Mouse (Mus musculus) CD4-positive helper T cell, adult 2 months (primary cell): ENCODE results near the gene Shank3.
A peak's percentile ranks its signal among the peaks of the same experiment; 100 is the strongest.

Experiments
- DNase-seq: peaks from one replicate; pipeline ENCODE4 v3.0.0-alpha.2; 2012; ENCODE audit warnings: low read depth, missing footprints, low spot score

Gene Shank3

DNA sequence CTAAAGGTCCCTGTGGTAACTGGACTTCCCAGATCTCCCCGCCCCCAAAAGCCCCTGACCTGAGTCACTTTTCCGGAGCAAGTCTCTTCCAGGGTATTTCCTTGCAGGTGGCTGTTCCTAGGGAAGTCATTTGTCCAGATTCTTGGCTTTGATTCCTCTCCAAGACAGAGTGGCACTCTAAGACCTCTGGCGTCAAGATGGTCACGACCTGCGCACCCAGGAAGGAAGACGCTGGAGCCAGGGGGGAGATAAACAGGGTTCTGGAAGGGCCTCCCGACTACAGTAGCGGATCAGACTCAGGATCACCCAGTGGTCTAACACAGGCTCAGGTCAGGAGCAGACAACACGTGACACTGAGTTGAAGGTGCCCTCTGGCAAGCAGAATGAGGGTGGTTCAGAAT is 22.3 kb upstream of the Shank3 start, which contains the start of gene Arsa:
Arsa (minus strand) TSS at position 335 of the 401 bp plus-strand sequence.
- no peak for DNase-seq

DNA sequence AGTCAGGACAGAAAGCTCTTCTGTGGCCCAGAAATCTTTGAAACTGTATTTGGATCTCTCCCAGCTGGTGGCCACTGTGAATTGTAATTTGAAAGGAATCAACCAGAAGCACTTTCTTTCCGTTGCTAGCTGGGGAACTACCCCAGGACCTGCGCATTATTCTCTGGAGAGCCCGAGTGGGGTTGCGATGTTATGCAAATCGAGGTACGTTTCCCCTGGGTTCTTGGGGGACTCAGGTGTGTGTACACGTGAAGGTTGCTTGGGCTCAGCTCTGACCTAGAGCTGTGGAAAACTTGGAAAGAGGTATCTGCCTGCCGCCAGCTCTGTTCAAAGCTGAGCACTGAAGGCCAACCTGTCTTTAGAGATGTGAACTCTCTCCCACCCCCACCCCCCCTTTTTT is 21.6 kb upstream of the Shank3 start:
- no peak for DNase-seq

DNA sequence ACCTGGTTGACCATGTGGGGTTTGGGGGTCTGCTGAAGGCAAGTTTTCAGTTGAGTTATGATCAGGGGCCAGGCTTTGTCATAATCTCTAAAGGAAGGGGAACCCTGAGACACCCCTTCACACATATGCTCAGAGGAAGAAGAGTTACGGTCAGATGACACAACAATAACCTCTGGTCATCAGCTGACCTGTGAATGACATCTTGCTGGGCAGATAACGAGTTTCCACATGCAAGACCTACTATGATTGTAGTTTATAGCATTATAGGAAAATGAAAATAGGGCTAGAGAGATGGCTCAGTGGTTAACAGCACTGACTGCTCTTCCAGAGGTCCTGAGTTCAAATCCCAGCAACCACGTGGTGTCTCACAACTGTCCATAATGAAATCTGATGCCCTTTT is 20.8 kb upstream of the Shank3 start:
- no peak for DNase-seq

DNA sequence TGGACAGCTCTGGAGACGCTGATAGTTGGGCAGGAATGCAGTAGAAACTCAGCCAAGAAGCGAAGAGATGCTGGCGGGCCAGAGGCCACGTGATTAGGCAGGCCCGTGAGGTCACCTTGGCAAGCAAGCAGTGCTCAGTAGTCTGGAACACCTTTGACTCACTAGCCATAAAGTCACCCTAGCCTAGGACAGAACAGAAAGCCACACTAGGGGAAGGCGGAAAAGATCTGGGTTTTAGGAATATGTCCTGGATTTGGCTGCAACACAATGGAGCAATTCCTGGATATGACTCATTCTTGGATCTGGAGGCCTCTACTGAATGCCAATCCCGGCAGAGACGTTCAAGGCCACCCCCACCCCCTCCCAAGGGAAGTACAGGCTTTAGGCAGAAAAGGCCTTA is 18.8 kb upstream of the Shank3 start:
- DNase-seq, result no peak

DNA sequence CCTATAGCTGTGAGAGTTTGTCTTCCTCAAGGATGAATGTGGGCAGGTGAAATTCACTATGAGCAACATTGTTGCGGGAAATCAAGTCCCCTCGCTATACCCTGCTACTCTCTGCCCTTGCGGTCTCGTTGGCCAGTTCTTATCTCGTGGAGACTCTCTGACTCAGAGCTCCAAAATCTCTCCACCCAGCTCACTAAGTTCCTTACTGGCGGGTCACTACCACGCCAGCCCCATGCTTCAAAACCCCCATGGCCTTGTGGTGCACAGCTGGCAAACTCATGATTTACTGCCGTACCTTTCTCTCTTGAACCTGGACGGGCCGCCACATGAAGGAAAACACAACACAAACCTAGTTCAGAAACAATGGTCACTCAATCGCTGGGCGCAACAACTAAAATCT is 11.2 kb upstream of the Shank3 start:
- DNase-seq, result no peak

DNA sequence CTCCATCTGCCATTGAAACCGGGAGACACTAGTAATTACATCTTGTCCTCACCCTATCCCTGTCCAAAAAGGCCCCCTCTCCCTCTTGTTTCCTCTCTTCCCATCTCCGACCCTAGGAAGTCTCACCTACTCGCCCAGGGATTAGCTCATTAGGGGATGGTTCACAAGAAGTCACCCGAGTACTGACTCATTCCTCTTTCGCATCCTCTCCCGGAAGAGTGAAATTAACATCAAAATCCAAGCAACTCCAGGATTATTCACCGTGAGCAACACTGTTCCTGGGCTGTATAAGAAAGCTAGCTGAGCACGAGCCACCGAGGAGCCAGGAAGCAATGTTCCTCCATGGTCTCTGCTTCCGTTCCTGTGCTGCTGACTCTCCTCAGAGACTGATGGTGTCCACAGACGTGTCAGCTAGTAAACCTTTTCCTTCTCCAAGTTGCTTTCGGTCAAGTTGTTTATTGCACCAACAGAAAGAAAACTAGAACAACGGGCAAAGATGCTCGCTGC is 10.8 kb upstream of the Shank3 start:
- no peak for DNase-seq

DNA sequence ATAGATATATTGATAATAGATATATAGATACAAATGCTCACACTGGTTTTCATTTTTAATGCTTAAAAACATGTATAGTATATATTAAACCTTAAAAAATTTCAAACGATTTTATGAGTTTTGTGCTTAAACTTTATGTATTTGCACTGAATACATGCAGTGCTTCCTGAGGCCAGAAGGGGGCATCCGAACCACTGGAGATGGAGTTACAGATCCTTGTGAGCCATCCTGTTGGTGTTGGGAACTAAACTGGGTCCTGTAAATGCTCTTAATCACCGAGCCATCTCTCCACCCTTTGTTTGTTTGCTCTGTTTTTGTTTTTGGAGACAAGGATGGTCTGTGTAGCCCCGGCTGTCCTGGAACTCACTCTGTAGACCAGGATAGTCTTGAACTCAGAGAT is 4.5 kb upstream of the Shank3 start:
- DNase-seq, result no peak

DNA sequence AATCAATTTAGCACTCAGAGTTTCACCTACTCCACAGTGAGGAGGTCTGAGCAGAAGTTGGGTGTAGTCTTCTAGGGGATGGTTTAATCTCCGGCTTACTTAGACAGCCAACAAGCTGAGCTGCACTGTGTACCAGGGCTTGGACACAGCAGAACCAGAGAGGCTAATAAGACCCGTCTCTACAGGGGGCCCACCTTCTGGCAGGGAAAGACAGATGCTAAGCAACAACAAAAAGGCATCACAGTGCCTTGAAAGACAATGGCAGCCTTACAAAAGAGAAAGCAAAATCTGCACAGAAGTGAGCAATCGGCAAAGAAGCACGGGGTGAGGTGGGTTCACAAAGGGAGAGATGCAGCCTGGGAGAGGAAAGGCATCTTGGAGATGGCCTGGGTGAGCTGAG is 3.3 kb upstream of the Shank3 start:
- DNase-seq, result no peak

DNA sequence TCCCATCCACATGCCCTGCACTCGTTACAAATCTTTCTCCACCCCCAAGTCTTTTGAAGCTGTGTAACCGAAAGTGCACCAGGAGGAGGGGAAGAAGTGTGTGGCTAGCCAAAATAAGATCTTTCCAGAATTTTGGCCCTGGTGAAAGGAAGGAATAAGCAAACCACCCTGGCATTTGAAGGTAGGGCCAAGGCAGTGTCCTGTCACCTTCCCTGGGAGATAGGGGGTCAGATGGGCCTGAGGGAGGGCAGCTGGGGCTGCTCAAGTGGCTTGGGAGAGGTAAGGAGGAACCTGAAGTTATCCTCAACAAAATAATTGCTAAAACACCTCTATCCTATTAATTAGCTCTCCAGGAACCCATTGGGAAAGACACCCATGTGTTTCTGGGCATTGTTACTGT is 2.6 kb upstream of the Shank3 start:
- no peak for DNase-seq

DNA sequence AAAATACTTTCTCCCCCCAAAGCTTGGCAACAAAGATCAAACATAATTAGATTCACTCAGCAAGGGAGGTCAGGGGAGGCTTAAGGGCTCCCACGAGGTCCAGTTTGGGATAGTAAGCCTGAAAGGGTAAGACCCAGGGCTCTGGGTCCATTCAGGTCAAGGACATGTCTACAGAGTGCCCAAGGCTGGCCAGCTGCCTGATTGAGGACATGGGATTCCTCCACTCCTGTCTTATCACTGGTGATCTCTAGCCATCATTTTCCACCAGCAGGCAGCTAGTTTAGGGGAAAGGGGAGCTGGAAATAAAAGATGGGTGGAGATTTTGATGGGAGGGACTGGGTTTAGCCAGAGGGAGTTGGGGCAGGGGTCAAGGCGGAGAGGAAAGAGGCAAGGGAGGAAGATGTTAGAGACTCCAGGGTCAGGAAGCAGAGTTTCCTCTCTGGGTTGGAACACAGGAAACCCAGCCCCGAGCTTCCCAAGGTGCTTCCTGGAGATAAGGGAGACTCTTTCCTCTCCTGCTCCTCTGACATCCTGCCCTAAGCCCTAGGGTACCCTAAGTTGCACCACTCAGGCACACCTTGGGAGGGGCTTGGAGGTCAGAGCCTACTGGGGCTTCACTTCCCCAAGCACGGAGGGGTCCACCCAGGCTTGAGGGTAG is 1.9 kb upstream of the Shank3 start:
- DNase-seq, result no peak

DNA sequence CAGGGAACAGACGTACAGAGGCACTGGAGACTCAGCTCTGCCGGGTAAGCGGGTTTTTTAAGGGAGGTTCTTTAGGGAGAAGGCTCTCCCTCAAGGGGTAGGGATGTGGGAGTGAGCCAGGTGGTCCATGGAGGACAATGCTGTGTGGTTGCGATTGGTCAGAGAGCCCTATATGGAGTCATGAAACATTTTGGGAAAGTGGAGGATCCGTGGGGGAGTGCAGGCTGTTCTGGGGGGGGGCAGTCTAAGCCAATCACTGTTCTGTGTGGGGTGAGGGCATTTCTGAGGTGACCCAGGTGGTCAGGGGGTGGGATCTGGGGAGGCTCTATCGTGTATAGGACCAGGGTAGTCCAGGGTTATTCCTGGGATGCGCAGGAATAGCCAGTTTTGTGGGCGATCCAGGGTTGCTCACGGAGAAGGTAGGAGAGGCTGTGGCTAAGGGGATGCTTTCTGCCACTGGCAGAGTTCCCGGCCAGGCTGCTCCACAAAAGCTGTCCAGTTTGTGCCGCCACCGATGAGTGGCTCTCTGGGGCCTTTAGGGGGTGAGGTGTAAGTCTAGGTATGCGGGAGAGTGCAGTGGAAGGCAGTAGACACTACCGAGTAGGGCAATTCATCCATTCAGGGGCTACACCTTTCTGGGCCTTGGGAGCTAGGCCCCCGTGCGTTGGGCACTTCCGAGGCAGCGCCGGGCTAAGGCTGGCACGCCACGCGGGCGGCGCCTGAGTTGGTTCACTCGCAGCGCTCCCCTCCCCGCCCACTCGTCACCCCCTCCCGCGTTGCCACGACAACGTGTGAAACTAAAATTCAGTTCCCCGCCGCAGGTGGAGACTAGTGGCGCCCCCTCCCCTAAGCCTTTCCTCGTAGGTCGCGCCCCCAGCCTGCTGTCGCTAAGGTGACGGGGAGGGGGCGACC is 1.1 kb upstream of the Shank3 start:
- DNase-seq, result peak; percentile 68

DNA sequence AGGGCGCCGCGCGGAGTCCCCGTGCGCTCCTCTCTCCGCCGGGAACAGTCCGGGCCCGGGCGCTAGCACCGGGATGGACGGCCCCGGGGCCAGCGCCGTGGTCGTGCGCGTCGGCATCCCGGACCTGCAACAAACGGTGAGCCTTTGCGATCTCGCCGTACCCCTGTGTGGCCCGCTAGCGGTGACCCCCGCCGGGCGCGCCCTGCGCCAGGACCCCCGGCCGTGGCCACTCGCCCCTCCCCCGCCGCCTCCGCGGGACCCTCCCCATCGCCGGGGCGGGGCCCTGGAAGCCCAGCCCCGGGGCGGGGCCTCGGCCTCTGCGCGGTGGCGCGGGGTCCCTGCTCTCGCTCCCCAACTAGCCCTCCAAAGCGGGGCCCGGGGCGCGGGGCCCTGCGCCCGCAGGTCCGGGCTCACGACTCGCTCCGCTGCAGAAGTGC is 379 bp downstream of the Shank3 start:
- DNase-seq, result peak; percentile 10

DNA sequence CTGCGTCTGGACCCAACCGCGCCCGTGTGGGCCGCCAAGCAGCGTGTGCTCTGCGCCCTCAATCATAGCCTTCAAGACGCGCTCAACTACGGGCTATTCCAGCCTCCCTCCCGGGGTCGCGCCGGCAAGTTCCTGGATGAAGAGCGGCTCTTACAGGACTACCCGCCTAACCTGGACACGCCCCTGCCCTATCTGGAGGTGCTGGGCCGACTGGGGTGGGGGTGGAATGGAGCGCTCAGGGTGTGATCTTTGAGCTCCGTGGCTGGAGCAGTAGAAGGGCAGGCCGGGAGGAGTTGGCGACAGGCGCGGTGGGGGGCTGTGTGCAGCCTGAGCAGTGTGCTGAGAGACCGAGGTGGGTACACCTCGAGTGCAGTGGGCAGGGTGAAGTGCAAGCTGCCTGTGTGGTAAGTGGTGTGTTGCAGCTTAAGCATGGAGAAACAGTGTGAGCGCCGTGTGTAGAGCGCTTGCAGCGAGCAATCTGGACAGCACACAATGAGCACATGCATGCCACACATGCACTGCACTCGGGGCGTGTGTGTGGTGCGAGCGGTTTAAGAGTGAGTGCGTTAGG is 883 bp downstream of the Shank3 start:
- no peak for DNase-seq

DNA sequence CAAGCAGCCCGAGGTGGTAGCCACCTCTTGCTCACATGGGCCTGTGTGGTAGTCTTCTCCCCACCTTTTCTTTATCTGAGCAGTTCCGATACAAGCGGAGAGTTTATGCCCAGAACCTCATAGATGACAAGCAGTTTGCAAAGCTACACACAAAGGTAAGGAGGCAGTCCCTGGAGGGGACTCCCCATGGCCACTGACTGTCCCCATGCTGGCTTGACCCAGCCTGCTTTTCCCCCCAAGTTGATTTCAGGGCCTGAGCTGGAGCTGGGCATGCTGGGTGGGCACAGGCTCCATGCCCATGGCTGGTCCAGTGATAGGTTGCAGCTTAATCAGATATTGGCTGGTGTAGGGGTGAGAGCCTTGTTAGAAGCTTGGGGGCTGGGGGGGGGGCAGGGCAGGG is 1.9 kb downstream of the Shank3 start:
- no peak for DNase-seq

DNA sequence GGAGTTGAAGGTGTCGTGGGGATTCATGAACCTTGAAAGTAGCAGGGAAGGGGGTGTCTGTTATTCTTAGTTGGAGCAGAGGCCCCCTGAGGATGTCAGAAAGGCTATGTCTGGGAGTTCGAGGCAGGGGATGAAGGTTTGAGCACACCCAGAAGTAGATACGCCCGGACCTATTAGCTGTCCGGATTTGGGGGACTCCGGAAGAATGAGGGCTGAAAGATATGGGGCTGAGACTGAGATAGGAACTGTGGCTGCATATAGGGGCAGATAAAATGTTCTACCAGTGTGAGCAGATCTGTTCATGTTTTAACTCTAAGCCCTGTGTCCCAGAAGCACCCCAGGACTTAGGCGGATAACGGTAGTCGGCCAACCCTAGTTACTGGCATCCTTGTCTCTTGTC is 5.4 kb downstream of the Shank3 start:
- DNase-seq, result no peak

DNA sequence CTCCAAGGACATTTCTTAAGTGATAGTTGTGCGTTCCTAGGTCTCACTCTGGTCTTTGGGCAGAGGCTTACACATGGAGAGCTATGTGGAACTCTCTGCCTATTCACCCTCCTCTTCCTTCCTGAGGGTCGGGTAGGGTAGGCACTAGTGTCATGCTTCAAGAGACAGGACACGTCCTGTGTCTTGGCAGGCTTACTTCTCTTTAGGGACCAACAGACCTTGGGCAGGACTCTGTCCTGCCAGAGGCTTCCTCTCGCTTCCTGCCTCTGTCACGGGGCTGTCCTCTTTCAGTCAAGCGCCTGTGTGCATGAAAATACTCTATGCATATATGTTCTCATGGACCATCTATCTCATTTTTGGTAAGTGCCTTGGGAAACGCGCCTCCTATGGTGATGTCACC is 8.3 kb downstream of the Shank3 start:
- DNase-seq, result no peak

DNA sequence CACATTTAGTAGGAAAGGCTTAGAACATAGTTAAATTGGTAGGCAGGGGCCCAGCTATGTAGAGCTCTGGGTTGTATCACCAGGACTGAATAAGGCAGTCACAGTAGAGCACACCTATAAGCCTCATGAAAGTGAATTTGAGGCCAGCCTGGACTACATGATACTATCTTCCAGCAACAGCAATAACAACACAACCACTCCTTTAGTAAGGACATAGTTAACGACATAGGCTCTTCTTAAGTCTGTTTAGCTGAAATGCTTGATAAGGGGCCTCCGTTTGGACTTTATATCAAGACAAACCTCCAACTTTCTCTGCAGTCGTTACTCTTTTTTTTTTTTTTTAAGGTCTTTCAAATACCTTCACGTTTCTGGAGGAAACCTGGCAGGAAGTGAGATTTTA is 13.3 kb downstream of the Shank3 start:
- DNase-seq, result no peak

DNA sequence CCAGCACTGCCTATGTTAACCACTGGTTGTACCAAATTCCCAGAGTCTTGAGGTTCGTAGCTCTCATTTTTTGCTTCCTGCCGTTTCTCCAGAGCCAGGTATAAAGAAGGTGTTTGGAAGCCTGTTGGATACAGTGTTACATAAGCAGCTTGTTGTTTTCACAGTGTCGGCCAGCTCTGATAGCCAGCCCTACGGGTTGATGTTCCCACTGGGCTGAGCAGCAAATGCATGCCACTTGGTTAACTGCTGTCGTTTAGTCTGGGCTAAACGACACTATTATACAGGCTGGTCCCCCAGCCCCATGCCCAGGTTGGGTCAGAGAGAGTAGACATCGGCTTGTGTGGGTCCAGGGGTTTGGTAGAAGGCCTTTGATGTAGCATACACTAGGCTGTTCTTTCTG is 22.5 kb downstream of the Shank3 start:
- no peak for DNase-seq

DNA sequence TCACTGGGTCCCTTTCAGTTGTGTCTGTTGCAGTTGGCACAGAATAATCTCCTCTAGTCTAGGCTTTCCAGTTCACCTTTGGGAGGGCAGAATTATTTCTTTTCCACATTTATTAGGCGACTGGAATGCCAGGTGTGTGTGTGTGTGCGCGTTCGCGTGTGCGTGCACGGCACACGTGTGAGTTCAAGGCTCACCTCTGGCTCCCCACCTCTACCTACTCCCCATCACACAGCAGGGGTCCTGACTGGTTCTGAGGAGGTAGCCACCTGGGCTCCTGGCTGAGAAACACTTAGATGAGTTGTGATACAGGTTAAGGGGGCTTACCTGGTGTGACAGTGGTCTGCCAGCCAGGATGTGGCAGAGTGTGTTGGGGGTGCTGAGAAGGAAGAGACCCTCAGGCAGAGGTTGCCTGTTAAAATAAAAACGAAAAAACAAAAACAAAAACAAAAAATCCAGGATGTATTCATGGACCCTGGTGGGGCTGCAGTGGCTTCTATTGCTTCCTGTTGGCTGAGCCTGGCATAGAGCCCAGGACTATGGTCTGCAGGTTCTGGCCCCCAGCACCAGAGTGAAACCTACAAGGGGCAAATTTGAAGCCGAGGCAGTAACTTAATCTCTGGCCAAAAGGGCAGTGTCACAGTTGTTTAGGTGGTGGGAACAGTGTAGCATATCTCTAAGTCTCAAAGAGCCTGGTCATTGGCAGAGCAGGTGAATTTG is 23.3 kb downstream of the Shank3 start:
- DNase-seq, result no peak

DNA sequence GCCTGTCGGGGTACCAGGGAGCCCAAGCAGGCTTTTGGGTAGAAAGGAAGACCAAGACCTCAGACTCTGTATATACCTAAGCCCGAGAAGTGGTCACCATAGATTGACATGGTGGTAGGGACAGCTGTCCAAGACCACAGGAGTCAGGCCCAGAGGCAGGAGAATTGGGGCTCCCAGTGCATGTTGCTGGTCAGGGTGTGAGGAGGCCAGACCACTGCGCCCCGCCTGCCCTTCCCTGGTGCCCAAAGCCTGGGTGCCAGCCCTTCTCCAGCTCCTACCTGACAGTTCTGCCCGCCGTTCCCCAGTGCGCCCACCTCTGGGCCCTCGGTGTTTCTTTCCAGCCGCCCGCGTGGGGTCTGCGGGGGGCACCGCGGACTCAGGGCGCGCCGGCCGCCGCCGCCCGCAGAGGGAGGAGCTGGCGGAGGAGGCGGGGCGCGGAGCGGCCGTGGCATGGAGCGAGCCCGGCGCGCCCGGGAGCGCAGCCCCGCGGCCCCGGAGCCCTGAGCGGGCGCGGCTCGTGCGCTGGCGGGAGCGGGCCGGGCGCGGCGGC is 23.9 kb downstream of the Shank3 start:
- peak; percentile 18 for DNase-seq

DNA sequence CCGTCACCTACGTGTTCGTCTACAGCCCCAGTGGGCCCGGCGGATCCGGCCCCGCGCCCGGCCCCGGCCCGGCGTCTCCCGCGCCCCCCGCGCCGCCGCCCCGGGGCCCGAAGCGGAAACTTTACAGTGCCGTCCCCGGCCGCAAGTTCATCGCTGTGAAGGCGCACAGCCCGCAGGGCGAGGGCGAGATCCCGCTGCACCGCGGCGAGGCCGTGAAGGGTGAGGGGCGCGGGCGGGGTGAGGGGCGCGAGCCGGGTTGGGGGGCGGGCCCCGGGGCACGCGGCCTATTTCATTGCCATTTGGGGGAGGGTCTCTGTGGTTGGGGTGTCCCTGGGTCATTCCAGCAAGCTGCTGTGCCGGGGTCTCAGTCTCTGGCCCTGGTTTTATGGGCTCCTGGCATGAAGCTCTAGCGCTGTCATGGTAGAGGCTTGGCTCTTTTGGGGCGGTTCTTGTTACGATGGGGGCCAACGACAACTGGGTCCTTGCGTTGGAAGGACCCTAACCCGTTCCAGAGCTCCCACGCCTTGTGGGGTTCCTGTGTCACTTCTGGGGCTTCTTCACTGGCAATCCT is 24.7 kb downstream of the Shank3 start:
- no peak for DNase-seq
